7 mouse cellular contexts compared by ENCODE assay signal in genomic region chr7:24547534-24548036, GRCm38 (mm10). TPM values are rescaled to one million over a fixed set of nuclear protein-coding genes. Genes with fewer than 3 reads are reported as not detected.
DNase-seq lines count a peak whose midpoint lies in the region; ATAC-seq and TF ChIP-seq lines count a peak whose summit lies in the region.

No protein-coding gene starts in this region.

- no peak for ATAC-seq in embryonic facial prominence, embryonic 14.5 days (ENCODE audit: low read depth)
- no peak; the same call in 1 of the 2 replicates for ATAC-seq in intestine, embryonic 16.5 days
- ATAC-seq in neural tube, embryonic 14.5 days (ENCODE audit: low read depth) = no peak
- ATAC-seq in CD4-positive, CD25-positive, alpha-beta regulatory T cell, adult 4 months = no peak

- peaks cover 8% of the 10 kb centered on the region; the same call in 1 of the 2 replicates for H3K79me2 ChIP-seq in liver, adult 2 months (ENCODE audit: control insufficient read depth, insufficient read depth, low read length)

- H3K27ac ChIP-seq in liver, adult 2 months (replicated peaks; ENCODE audit: insufficient read depth, low read depth, low read length) = no peak overlapping the region
- H3K27ac ChIP-seq in embryonic facial prominence, embryonic 14.5 days (replicated peaks; ENCODE audit: low read depth, low read length) = peak overlapping the region; percentile 61
- H3K27ac ChIP-seq in intestine, embryonic 16.5 days (ENCODE audit: low read length) = no peak overlapping the region
- H3K27ac ChIP-seq in neural tube, embryonic 14.5 days (ENCODE audit: low read depth, low read length) = peak overlapping the region; percentile 55; the same call in 1 of the 2 replicates

- no peak for DNase-seq in liver, adult 2 months (ENCODE audit: extremely low read depth, low read depth, low spot score)
- no peak for DNase-seq in liver
- no peak for DNase-seq in embryonic facial prominence, embryonic 14.5 days (ENCODE audit: low spot score)
- DNase-seq in urinary bladder, postnatal 25 days (ENCODE audit: low spot score) = no peak

- WGBS in liver, adult 2 months = 33% methylated on average over 13 of the region's 13 CpGs
- WGBS in embryonic facial prominence, embryonic 14.5 days = 31% methylated on average over 12 of the region's 13 CpGs
- WGBS in intestine, embryonic 16.5 days = 24% methylated on average over 13 of the region's 13 CpGs
- 34% methylated on average over 13 of the region's 13 CpGs for whole genome bisulfite sequencing in neural tube, embryonic 14.5 days

- peak overlapping the region; percentile 93 for H3K4me3 ChIP-seq in liver, adult 2 months (ENCODE audit: insufficient read depth, low read depth, low read length)
- peak overlapping the region; percentile 85 for H3K4me3 ChIP-seq in embryonic facial prominence, embryonic 14.5 days (ENCODE audit: low read depth, low read length)
- H3K4me3 ChIP-seq in intestine, embryonic 16.5 days (ENCODE audit: low read length) = peak overlapping the region; percentile 70
- H3K4me3 ChIP-seq in neural tube, embryonic 14.5 days (ENCODE audit: low read depth, low read length) = peak overlapping the region; percentile 78

- H3K9me3 ChIP-seq in embryonic facial prominence, embryonic 14.5 days (ENCODE audit: control insufficient read depth, low read length) = no peaks in the 10 kb centered on the region; the same call in 1 of the 2 replicates
- H3K9me3 ChIP-seq in intestine, embryonic 16.5 days (ENCODE audit: control insufficient read depth, low read length) = peaks cover 3% of the 10 kb centered on the region; the same call in 1 of the 2 replicates
- H3K9me3 ChIP-seq in neural tube, embryonic 14.5 days (ENCODE audit: control insufficient read depth, low read length) = no peaks in the 10 kb centered on the region

- TF ChIP-seq CTCF in liver, adult 2 months (IDR thresholded peaks at IDR 0.05; ENCODE audit: low read depth, low read length) = no peak

- H3K4me2 ChIP-seq in embryonic facial prominence, embryonic 14.5 days (ENCODE audit: low read depth, low read length) = peak overlapping the region; percentile 83
- H3K4me2 ChIP-seq in intestine, embryonic 16.5 days (ENCODE audit: low read depth, low read length) = peak overlapping the region; percentile 62
- H3K4me2 ChIP-seq in neural tube, embryonic 14.5 days (ENCODE audit: low read depth, low read length) = peak overlapping the region; percentile 61

- peaks cover 22% of the 10 kb centered on the region for H3K4me1 ChIP-seq in liver, adult 2 months (ENCODE audit: control insufficient read depth, insufficient read depth, low read length)
- H3K4me1 ChIP-seq in embryonic facial prominence, embryonic 14.5 days (ENCODE audit: control insufficient read depth, insufficient read depth, low read length) = peaks cover 8% of the 10 kb centered on the region; the same call in 1 of the 2 replicates
- peaks cover 11% of the 10 kb centered on the region for H3K4me1 ChIP-seq in intestine, embryonic 16.5 days (ENCODE audit: control insufficient read depth, insufficient read depth, low read length)
- peaks cover 8% of the 10 kb centered on the region; the same call in 1 of the 2 replicates for H3K4me1 ChIP-seq in neural tube, embryonic 14.5 days (ENCODE audit: control insufficient read depth, insufficient read depth, low read length)

- H3K9ac ChIP-seq in liver, adult 2 months (ENCODE audit: low read depth, low read length) = peak overlapping the region; percentile 92
- peak overlapping the region; percentile 88 for H3K9ac ChIP-seq in embryonic facial prominence, embryonic 14.5 days (ENCODE audit: low read depth, low read length)
- peak overlapping the region; percentile 87 for H3K9ac ChIP-seq in intestine, embryonic 16.5 days (ENCODE audit: low read depth, low read length)
- peak overlapping the region; percentile 79 for H3K9ac ChIP-seq in neural tube, embryonic 14.5 days (replicated peaks; ENCODE audit: low read depth, low read length)

- no peaks in the 10 kb centered on the region for H3K36me3 ChIP-seq in liver, adult 2 months (ENCODE audit: control insufficient read depth, insufficient read depth, low read length)
- H3K36me3 ChIP-seq in embryonic facial prominence, embryonic 14.5 days (ENCODE audit: control insufficient read depth, insufficient read depth, low read length) = peaks cover 35% of the 10 kb centered on the region
- peaks cover 5% of the 10 kb centered on the region; the same call in 1 of the 2 replicates for H3K36me3 ChIP-seq in intestine, embryonic 16.5 days (ENCODE audit: control insufficient read depth, insufficient read depth, low read length)
- no peaks in the 10 kb centered on the region for H3K36me3 ChIP-seq in neural tube, embryonic 14.5 days (ENCODE audit: control insufficient read depth, insufficient read depth, low read length)

- TF ChIP-seq POLR2A in liver, adult 2 months (IDR thresholded peaks at IDR 0.05; ENCODE audit: extremely low read depth, insufficient read depth, low read length) = no peak

- no peaks in the 10 kb centered on the region for H3K27me3 ChIP-seq in liver, adult 2 months (ENCODE audit: control insufficient read depth, insufficient read depth, low read length)
- H3K27me3 ChIP-seq in embryonic facial prominence, embryonic 14.5 days (replicated peaks; ENCODE audit: control insufficient read depth, insufficient read depth, low read length) = no peaks in the 10 kb centered on the region
- no peaks in the 10 kb centered on the region for H3K27me3 ChIP-seq in intestine, embryonic 16.5 days (replicated peaks; ENCODE audit: control insufficient read depth, insufficient read depth, low read length)
- H3K27me3 ChIP-seq in neural tube, embryonic 14.5 days (ENCODE audit: control insufficient read depth, insufficient read depth, low read length) = no peaks in the 10 kb centered on the region

RNA-seq across cellular contexts. Expression of gene Xrcc1, which starts 1.5 kb away (rescaled TPM):
- 4.8 and 7.4 TPM in 2 replicates for total RNA-seq in liver, adult 2 months (2014; rRNA removed)
- polyA plus RNA-seq in liver, adult 2 months (2012; rRNA removed) = 12.6 and 17.1 TPM in 2 replicates
- 88.4 and 97.9 TPM in 2 replicates for polyA plus RNA-seq in embryonic facial prominence, embryonic 14.5 days (2014; fragmentation: Nextera tagmentation; extraction: Ambion mirVana)
- polyA plus RNA-seq in intestine, embryonic 16.5 days (2015; fragmentation: Nextera tagmentation; extraction: Ambion mirVana) = 79.8 and 88.1 TPM in 2 replicates
- polyA plus RNA-seq in neural tube, embryonic 14.5 days (2014; fragmentation: Nextera tagmentation; extraction: Ambion mirVana) = 54.1 and 57.4 TPM in 2 replicates
- 10 to 100 TPM; 35.3 to 46.2 TPM for polyA plus RNA-seq in CD4-positive, CD25-positive, alpha-beta regulatory T cell, adult 4 months (2017; shearing (Covaris generic))

RNA-seq across cellular contexts. Expression of gene Pinlyp, which starts 1.7 kb away (rescaled TPM):
- total RNA-seq in liver, adult 2 months (2014; rRNA removed) = not detected in 2 replicates
- not detected in 2 replicates for polyA plus RNA-seq in liver, adult 2 months (2012; rRNA removed)
- 0.34 and 1.5 TPM in 2 replicates for polyA plus RNA-seq in embryonic facial prominence, embryonic 14.5 days (2014; fragmentation: Nextera tagmentation; extraction: Ambion mirVana)
- 0.16 TPM in 1 of 2 replicates, not detected in the other for polyA plus RNA-seq in intestine, embryonic 16.5 days (2015; fragmentation: Nextera tagmentation; extraction: Ambion mirVana)
- polyA plus RNA-seq in neural tube, embryonic 14.5 days (2014; fragmentation: Nextera tagmentation; extraction: Ambion mirVana) = not detected in 2 replicates
- polyA plus RNA-seq in CD4-positive, CD25-positive, alpha-beta regulatory T cell, adult 4 months (2017; shearing (Covaris generic)) = not detected

RNA-seq across cellular contexts. Expression of gene Irgq, which starts 17.1 kb away (rescaled TPM):
- total RNA-seq in liver, adult 2 months (2014; rRNA removed) = 3.0 and 4.8 TPM in 2 replicates
- 12.5 and 14.0 TPM in 2 replicates for polyA plus RNA-seq in liver, adult 2 months (2012; rRNA removed)
- polyA plus RNA-seq in embryonic facial prominence, embryonic 14.5 days (2014; fragmentation: Nextera tagmentation; extraction: Ambion mirVana) = 11.4 and 12.0 TPM in 2 replicates
- polyA plus RNA-seq in intestine, embryonic 16.5 days (2015; fragmentation: Nextera tagmentation; extraction: Ambion mirVana) = 3.3 and 4.1 TPM in 2 replicates
- polyA plus RNA-seq in neural tube, embryonic 14.5 days (2014; fragmentation: Nextera tagmentation; extraction: Ambion mirVana) = 21.5 and 27.0 TPM in 2 replicates
- 1 to 10 TPM in 1 of 2 experiments, under 1 TPM in 1; 0.68 to 1.5 TPM for polyA plus RNA-seq in CD4-positive, CD25-positive, alpha-beta regulatory T cell, adult 4 months (2017; shearing (Covaris generic))

RNA-seq across cellular contexts. Expression of gene AC161166.1, which starts 35.3 kb away (rescaled TPM):
- not detected in 2 replicates for total RNA-seq in liver, adult 2 months (2014; rRNA removed)
- polyA plus RNA-seq in liver, adult 2 months (2012; rRNA removed) = not detected in 2 replicates
- polyA plus RNA-seq in embryonic facial prominence, embryonic 14.5 days (2014; fragmentation: Nextera tagmentation; extraction: Ambion mirVana) = 0.19 and 0.22 TPM in 2 replicates
- 0.13 and 0.20 TPM in 2 replicates for polyA plus RNA-seq in intestine, embryonic 16.5 days (2015; fragmentation: Nextera tagmentation; extraction: Ambion mirVana)
- 1.6 and 2.2 TPM in 2 replicates for polyA plus RNA-seq in neural tube, embryonic 14.5 days (2014; fragmentation: Nextera tagmentation; extraction: Ambion mirVana)
- not detected for polyA plus RNA-seq in CD4-positive, CD25-positive, alpha-beta regulatory T cell, adult 4 months (2017; shearing (Covaris generic))

RNA-seq across cellular contexts. Expression of gene Ethe1, which starts 39.8 kb away (rescaled TPM):
- total RNA-seq in liver, adult 2 months (2014; rRNA removed) = 71.1 and 91.4 TPM in 2 replicates
- 227 and 244 TPM in 2 replicates for polyA plus RNA-seq in liver, adult 2 months (2012; rRNA removed)
- 25.5 and 25.6 TPM in 2 replicates for polyA plus RNA-seq in embryonic facial prominence, embryonic 14.5 days (2014; fragmentation: Nextera tagmentation; extraction: Ambion mirVana)
- 33.2 and 38.1 TPM in 2 replicates for polyA plus RNA-seq in intestine, embryonic 16.5 days (2015; fragmentation: Nextera tagmentation; extraction: Ambion mirVana)
- polyA plus RNA-seq in neural tube, embryonic 14.5 days (2014; fragmentation: Nextera tagmentation; extraction: Ambion mirVana) = 26.4 and 27.9 TPM in 2 replicates
- 10 to 100 TPM; 13.8 to 19.6 TPM for polyA plus RNA-seq in CD4-positive, CD25-positive, alpha-beta regulatory T cell, adult 4 months (2017; shearing (Covaris generic))

Comparison
In these comparisons a context has a peak if more than half of its experiments do, and no peak if none do; other contexts are left out.
1. H3K27ac ChIP-seq: peak in embryonic facial prominence, embryonic 14.5 days (single experiment) and neural tube, embryonic 14.5 days (single experiment); none in liver, adult 2 months (single experiment) and intestine, embryonic 16.5 days (single experiment).
2. Peak in every context shown above with its lines, with median percentiles within 50 percentile points of each other: H3K4me3 ChIP-seq, H3K9ac ChIP-seq and H3K4me2 ChIP-seq.